Mouse (Mus musculus) G1E (cell line): ENCODE data around the gene Ret. TPM values are rescaled to one million over a fixed set of nuclear protein-coding genes. Genes with fewer than 3 reads are reported as not detected.
A peak's percentile ranks its signal among the peaks of the same experiment; 100 is the strongest.

Experiments used
- ATAC-seq: 2 replicates; pipeline ENCODE4 v1.8.0; 2016; ENCODE audit warnings: mild to moderate bottlenecking; ENCODE audit not compliant: insufficient number of reproducible peaks, poor library complexity, low FRiP score, severe bottlenecking; ENCODE audit errors: extremely low read depth
- DNase-seq: peaks from one replicate; pipeline ENCODE4 v3.0.0; 2012; ENCODE audit warnings: low spot score
- H3K27me3 ChIP-seq: 2 replicates; pipeline ENCODE4 v1.6.1; 2012; ENCODE audit warnings: mild to moderate bottlenecking, low read length, inconsistent platforms; ENCODE audit not compliant: insufficient read depth
- H3K36me3 ChIP-seq: replicated peaks from 2 replicates; pipeline ENCODE3; 2012; ENCODE audit warnings: mild to moderate bottlenecking, inconsistent platforms
- H3K4me1 ChIP-seq: 2 replicates; pipeline ENCODE4 v1.6.1; 2012; ENCODE audit warnings: low read depth, low read length, inconsistent platforms, mixed read lengths; ENCODE audit not compliant: insufficient read depth
- H3K4me3 ChIP-seq: 2 replicates; pipeline ENCODE4 v1.5.1; 2012; ENCODE audit warnings: low read depth, mild to moderate bottlenecking, inconsistent platforms, low read length, moderate library complexity, mixed read lengths
- H3K9me3 ChIP-seq: replicated peaks from 2 replicates; pipeline ENCODE4 v1.6.1; 2012; ENCODE audit warnings: inconsistent platforms
- CTCF ChIP-seq: IDR thresholded peaks from 2 replicates; pipeline ENCODE4 v1.5.1; 2012; ENCODE audit warnings: low read depth, low read length, inconsistent platforms, mixed read lengths
- GATA1 ChIP-seq: IDR thresholded peaks from 2 replicates; pipeline ENCODE4 v1.6.1; 2012; ENCODE audit warnings: borderline replicate concordance, low read length, inconsistent platforms, mixed read lengths
- GATA2 ChIP-seq: IDR thresholded peaks from 2 replicates; pipeline ENCODE4 v1.6.1; 2012; ENCODE audit warnings: low read depth, low read length, inconsistent platforms, borderline replicate concordance
- POLR2AphosphoS5 ChIP-seq: IDR thresholded peaks from 2 replicates; pipeline ENCODE4 v1.6.1; 2012; ENCODE audit warnings: low read depth, low read length, inconsistent platforms; ENCODE audit not compliant: insufficient replicate concordance
- TAL1 ChIP-seq: conservative IDR thresholded peaks from 2 replicates; pipeline ENCODE4 v1.6.1; 2012; ENCODE audit warnings: low read depth, low read length, inconsistent platforms, mixed read lengths
- polyA plus RNA-seq: library from polyadenylated mRNA; stranded (reverse); fragments of >175 nt; gene quantifications from 2 replicates; pipeline ENCODE4 v1.2.3, GENCODE M21; 2012
- total RNA-seq, 2 experiments: library from RNA; stranded (forward) in 1 of 2; stranded (reverse) in 1 of 2; fragments of 200-1000 nt in 1 of 2; fragments of >200 nt in 1 of 2; fragmentation: Nextera tagmentation in 1 of 2; gene quantifications; 2 replicates each; pipeline ENCODE4 v1.2.3; 2014 to 2017

The Ret gene
- total and polyA plus RNA-seq, 3 experiments, result 0.05 TPM; not detected in 2

GRCm38 (mm10) chr6:118153091-118153490, 44.4 kb downstream of the Ret start:
- Histone ChIP-seq H3K4me1 (no peaks in the 10 kb centered on the region), H3K27me3 (peaks cover 17% of the 10 kb centered on the region), H3K4me3 (no peak overlapping the region), H3K36me3 (no peaks in the 10 kb centered on the region), H3K9me3 (no peaks in the 10 kb centered on the region)
- ATAC-seq (no peak), DNase-seq (no peak)
- TF ChIP-seq POLR2AphosphoS5, result no peak
- TF ChIP-seq GATA2, result no peak

- H3K4me3 ChIP-seq, result no peak overlapping the region
- no peak for DNase-seq
- H3K27me3 ChIP-seq, result peaks cover 25% of the 10 kb centered on the region
- TF ChIP-seq CTCF (no peak), TAL1 (no peak), GATA2 (no peak), GATA1 (no peak), POLR2AphosphoS5 (no peak)
- H3K4me1 ChIP-seq, result peaks cover 3% of the 10 kb centered on the region; the same call in 1 of the 2 replicates
- no peaks in the 10 kb centered on the region for H3K36me3 ChIP-seq
- H3K9me3 ChIP-seq, result no peaks in the 10 kb centered on the region
- no peak for ATAC-seq
Observed at GRCm38 (mm10) chr6:118150988-118151387, 46.5 kb downstream of the Ret start.

GRCm38 (mm10) chr6:118150538-118150937, 47.0 kb downstream of the Ret start:
- H3K4me3 ChIP-seq, result no peak overlapping the region
- TF ChIP-seq GATA1 (no peak), GATA2 (no peak), POLR2AphosphoS5 (no peak), TAL1 (no peak), CTCF (no peak)
- H3K9me3 ChIP-seq, result no peaks in the 10 kb centered on the region
- no peak for DNase-seq
- H3K4me1 ChIP-seq, result peaks cover 3% of the 10 kb centered on the region; the same call in 1 of the 2 replicates
- no peak for ATAC-seq
- H3K27me3 ChIP-seq, result peaks cover 25% of the 10 kb centered on the region
- H3K36me3 ChIP-seq, result no peaks in the 10 kb centered on the region

- peaks cover 3% of the 10 kb centered on the region; the same call in 1 of the 2 replicates for H3K4me1 ChIP-seq
- H3K9me3 ChIP-seq, result no peaks in the 10 kb centered on the region
- DNase-seq (no peak), ATAC-seq (no peak)
- TF ChIP-seq GATA1 (no peak), GATA2 (no peak), POLR2AphosphoS5 (no peak), TAL1 (no peak), CTCF (no peak)
- peaks cover 25% of the 10 kb centered on the region for H3K27me3 ChIP-seq
- no peak overlapping the region for H3K4me3 ChIP-seq
- no peaks in the 10 kb centered on the region for H3K36me3 ChIP-seq
Observed at GRCm38 (mm10) chr6:118150128-118150527, 47.4 kb downstream of the Ret start.

GRCm38 (mm10) chr6:118140961-118141360, 56.6 kb downstream of the Ret start:
- Histone ChIP-seq H3K4me1 (peaks cover 25% of the 10 kb centered on the region), H3K36me3 (no peaks in the 10 kb centered on the region), H3K9me3 (no peaks in the 10 kb centered on the region), H3K27me3 (peaks cover 18% of the 10 kb centered on the region), H3K4me3 (no peak overlapping the region)
- DNase-seq (no peak), ATAC-seq (no peak)
- TF ChIP-seq CTCF (no peak), GATA2 (no peak), TAL1 (no peak), POLR2AphosphoS5 (no peak), GATA1 (no peak)

GRCm38 (mm10) chr6:118138731-118139709, 58.5 kb downstream of the Ret start, which contains the start of gene Csgalnact2:
TSS of gene Csgalnact2 (minus strand) at chr6:118139140.
- Histone ChIP-seq H3K4me1 (peaks cover 40% of the 10 kb centered on the region), H3K9me3 (no peaks in the 10 kb centered on the region), H3K27me3 (peaks cover 18% of the 10 kb centered on the region), H3K4me3 (peak within 1 kb of the TSS; percentile 88), H3K36me3 (peaks cover 4% of the 10 kb centered on the region)
- TF ChIP-seq CTCF, result no peak
- TF ChIP-seq POLR2AphosphoS5, result no peak
- TF ChIP-seq GATA2, result no peak
- TF ChIP-seq GATA1, result no peak
- no peak for TF ChIP-seq TAL1
- peak; percentile 97 for ATAC-seq
- peak; percentile 78 for DNase-seq
